Mouse (Mus musculus) midbrain, embryonic 15.5 days (tissue): ENCODE data around the gene Cd33. TPM values are rescaled to one million over a fixed set of nuclear protein-coding genes. Genes with fewer than 3 reads are reported as not detected.

ENCODE experiments used
- ATAC-seq: fragments of 200-750 bp; cut with Nextera tagmentation; replicated peaks from 2 replicates; pipeline ENCODE4 v1.8.0; 2017; ENCODE audit warnings: moderate TSS enrichment
- H3K27ac ChIP-seq: fragments of 300-500 bp; sonication (generic); 2 replicates; pipeline ENCODE4 v1.5.1; 2015; ENCODE audit warnings: mild to moderate bottlenecking, inconsistent platforms
- H3K27me3 ChIP-seq: fragments of 300-500 bp; sonication (generic); replicated peaks from 2 replicates; pipeline ENCODE4 v1.6.1; 2015; ENCODE audit warnings: inconsistent platforms
- H3K36me3 ChIP-seq: fragments of 300-500 bp; sonication (generic); replicated peaks from 2 replicates; pipeline ENCODE4 v1.6.1; 2015; ENCODE audit warnings: inconsistent platforms
- H3K4me1 ChIP-seq: fragments of 300-500 bp; sonication (generic); 2 replicates; pipeline ENCODE4 v1.6.1; 2015; ENCODE audit warnings: inconsistent platforms
- H3K4me2 ChIP-seq: fragments of 300-500 bp; sonication (generic); 2 replicates; pipeline ENCODE4 v1.6.1; 2015; ENCODE audit warnings: inconsistent platforms, mild to moderate bottlenecking, moderate library complexity
- H3K4me3 ChIP-seq: fragments of 300-500 bp; sonication (generic); 2 replicates; pipeline ENCODE4 v1.5.1; 2015; ENCODE audit warnings: mild to moderate bottlenecking, inconsistent platforms
- H3K9ac ChIP-seq: fragments of 300-500 bp; sonication (generic); 2 replicates; pipeline ENCODE4 v1.6.1; 2015; ENCODE audit warnings: mild to moderate bottlenecking, inconsistent platforms
- H3K9me3 ChIP-seq: fragments of 300-500 bp; sonication (generic); 2 replicates; pipeline ENCODE4 v1.6.1; 2016; ENCODE audit warnings: inconsistent platforms
- WGBS: fragments of 180-500 bp; shearing (Covaris S2); methylation state at CpG from one replicate; pipeline ENCODE4 v1.1.7; 2015; ENCODE audit warnings: mixed read lengths; 5-methylcytosine and 5-hydroxymethylcytosine counted together
- polyA plus RNA-seq: library from polyadenylated mRNA; unstranded; fragments of >200 nt; fragmentation: Nextera tagmentation; extraction: Ambion mirVana; gene quantifications from 2 replicates; pipeline ENCODE4 v1.2.1, GENCODE M21; 2015

Cd33 gene
- 0.41 and 0.95 TPM in 2 replicates for polyA plus RNA-seq

DNA sequence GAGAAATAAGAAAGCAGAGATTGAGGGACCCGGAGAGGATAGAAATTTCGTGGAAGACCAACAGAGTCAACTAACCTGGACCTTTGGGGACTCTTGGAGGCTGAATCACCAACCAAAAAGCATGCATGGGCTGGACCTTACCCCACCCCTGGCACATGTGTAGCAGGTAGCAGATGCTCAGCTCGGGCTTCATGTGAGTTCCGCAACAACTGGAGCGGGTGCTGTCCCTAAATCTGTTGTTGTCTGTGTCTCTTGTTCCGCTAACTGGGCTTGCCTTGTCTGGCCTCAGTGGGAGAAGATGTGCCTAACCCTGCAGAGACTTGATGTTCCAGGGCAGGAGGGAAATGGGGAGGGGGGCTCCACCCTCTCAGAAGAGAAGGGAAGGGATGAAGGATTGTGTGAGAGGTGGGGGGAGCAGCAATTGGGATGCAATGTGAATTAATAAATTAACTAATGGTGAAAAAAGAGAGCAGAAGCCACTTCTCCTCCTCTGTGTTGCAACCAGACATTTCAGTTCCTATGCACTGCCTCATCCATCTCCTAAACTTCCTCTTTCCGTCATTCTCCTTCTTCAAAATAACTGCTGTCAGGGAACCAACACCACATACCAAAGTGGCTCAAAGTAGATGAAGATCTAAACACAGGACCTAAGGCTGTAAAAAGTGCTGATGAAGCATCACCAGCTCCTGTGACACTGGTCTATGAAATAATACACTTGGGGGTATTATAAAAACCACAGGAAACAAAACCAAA is at the start of gene Cd33:
TSS of gene Cd33 (minus strand) at position 204 of the 753 bp plus-strand sequence.
- Histone ChIP-seq H3K36me3 (no peaks in the 10 kb centered on the region), H3K4me3 (no peak within 1 kb of the TSS), H3K9ac (no peak within 1 kb of the TSS), H3K4me2 (no peak within 1 kb of the TSS), H3K27me3 (no peaks in the 10 kb centered on the region), H3K9me3 (no peaks in the 10 kb centered on the region), H3K27ac (no peak within 1 kb of the TSS), H3K4me1 (no peaks in the 10 kb centered on the region)
- WGBS, result 81% methylated on average over 7 of the region's 7 CpGs
- ATAC-seq, result no peak

DNA sequence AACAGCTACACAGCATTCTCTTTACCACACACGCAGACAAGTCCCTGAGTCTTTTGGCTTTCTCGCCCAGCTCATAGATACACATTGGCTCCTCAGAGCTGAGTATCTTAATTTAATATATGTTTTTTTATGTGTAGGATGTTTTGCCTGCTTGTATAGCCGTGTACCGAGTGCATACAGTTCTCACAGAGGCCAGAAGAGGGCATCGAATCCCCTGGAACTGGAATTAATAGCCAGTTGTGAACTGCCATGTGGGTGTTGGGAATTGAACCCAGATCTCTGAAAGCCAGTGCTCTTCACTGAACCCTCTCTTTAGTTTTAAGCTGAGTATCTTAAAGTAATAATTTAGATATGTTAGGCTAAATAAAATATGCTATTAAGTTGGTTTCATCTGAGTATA is 40.6 kb upstream of the Cd33 start:
- Histone ChIP-seq H3K27ac (no peak overlapping the region), H3K9me3 (no peaks in the 10 kb centered on the region), H3K36me3 (peaks cover 57% of the 10 kb centered on the region), H3K9ac (no peak overlapping the region), H3K4me1 (peaks cover 22% of the 10 kb centered on the region), H3K27me3 (no peaks in the 10 kb centered on the region), H3K4me2 (no peak overlapping the region), H3K4me3 (no peak overlapping the region)
- 89% methylated on average over 5 of the region's 5 CpGs for WGBS
- no peak for ATAC-seq

DNA sequence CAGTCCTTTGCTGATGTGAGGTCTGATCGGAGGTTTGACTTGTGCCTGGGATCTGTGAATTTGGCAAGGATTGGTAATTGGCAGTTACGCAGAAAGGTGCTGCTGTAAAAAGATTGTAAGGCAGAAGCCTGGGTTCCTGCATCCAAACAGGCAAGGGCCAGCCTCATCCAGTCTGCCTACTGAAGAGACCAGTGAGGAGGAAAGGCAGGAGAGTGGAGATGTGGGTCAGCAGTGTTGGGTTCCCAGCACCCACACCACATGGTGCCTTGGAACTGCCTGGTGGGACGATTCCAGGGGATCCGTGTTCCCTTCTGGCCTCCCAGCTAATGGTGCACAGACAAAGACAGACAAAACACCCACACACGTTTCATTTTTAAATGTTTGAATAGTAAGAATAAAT is 36.3 kb upstream of the Cd33 start:
- Histone ChIP-seq H3K4me3 (peak overlapping the region; percentile 68), H3K27me3 (no peaks in the 10 kb centered on the region), H3K36me3 (peaks cover 18% of the 10 kb centered on the region), H3K4me1 (peaks cover 27% of the 10 kb centered on the region), H3K9me3 (no peaks in the 10 kb centered on the region), H3K4me2 (peak overlapping the region; percentile 69), H3K27ac (0 out of 2 replicates have a peak overlapping the region, but pooled peaks have one; percentile 89), H3K9ac (peak overlapping the region; percentile 76)
- ATAC-seq, result no peak
- 75% methylated on average over 5 of the region's 5 CpGs for WGBS

DNA sequence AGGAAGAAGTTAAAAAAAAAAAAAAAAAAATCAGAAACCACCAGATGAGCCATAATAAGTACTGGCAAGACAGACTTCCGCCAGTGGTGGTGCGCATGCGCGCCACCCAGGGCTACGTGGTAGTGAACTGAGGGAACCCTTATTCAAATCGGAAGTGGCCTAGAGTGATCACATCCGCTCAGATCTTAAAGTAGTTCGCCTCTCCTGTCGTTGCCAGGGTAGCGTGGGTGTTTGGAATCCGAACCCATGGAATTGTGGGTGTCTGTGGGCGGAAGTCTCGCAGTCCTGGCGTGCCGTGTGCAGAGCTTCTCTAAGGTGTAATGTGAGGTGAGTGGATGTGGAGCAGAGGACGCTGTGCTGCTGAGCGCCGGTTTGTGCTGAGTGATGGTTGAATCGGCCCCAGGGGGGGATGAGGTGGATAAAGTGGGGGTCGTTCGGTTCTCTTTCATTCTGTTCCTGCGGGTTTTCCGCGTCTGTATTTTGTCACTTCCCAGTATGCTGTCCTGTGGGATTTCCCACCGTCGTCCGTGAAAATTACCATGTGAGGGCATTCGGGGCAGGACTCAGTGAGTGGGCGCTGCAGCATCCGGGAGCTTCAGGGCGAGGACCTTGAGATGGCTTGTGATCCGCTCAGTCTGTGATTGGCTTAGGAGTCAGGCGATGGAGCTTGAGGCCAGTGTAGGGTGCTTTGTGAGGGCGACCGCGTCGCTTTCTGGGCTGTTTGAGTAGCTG is 35.4 kb upstream of the Cd33 start, which contains the start of gene Zfp719:
TSS of gene Zfp719 (plus strand) at position 171 of the 732 bp plus-strand sequence.
- ATAC-seq, result peak; percentile 99

DNA sequence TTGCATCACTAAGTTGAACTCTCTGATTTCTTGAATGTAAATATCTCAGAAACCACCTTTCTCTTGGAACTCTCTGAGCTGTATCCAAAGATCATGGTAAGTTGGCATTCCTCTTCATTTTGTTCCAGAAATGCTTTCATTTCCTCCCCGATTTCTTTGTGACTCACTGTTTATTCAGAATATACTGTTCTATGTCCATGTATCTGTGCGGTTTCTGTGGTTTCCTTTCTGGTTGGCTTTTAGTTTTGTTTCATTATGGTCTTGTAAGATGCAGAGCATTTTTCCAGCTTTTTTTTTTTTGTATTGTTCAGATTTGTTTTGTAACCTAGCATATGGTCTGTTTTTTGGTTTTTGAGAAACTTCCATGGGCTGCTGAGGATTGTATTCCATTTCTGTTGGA is 27.0 kb upstream of the Cd33 start:
- ATAC-seq, result no peak
- 98% methylated on average over 2 of the region's 2 CpGs for whole genome bisulfite sequencing
- no peak overlapping the region for H3K4me3 ChIP-seq
- no peaks in the 10 kb centered on the region for H3K27me3 ChIP-seq
- H3K27ac ChIP-seq, result no peak overlapping the region
- H3K36me3 ChIP-seq, result peaks cover 67% of the 10 kb centered on the region
- no peaks in the 10 kb centered on the region for H3K4me1 ChIP-seq
- H3K9me3 ChIP-seq, result no peaks in the 10 kb centered on the region
- H3K4me2 ChIP-seq, result no peak overlapping the region
- no peak overlapping the region for H3K9ac ChIP-seq

More for the DNA sequence above, 35.4 kb upstream of the Cd33 start, which contains the start of gene Zfp719:
- Histone ChIP-seq H3K9ac (peak within 1 kb of the TSS; percentile 76), H3K4me1 (peaks cover 27% of the 10 kb centered on the region), H3K27me3 (no peaks in the 10 kb centered on the region), H3K4me3 (peak within 1 kb of the TSS; percentile 68), H3K36me3 (peaks cover 15% of the 10 kb centered on the region), H3K27ac (peak within 1 kb of the TSS; percentile 89), H3K4me2 (peak within 1 kb of the TSS; percentile 69), H3K9me3 (no peaks in the 10 kb centered on the region)
- under 1% methylated on average over 37 of the region's 37 CpGs for WGBS

DNA sequence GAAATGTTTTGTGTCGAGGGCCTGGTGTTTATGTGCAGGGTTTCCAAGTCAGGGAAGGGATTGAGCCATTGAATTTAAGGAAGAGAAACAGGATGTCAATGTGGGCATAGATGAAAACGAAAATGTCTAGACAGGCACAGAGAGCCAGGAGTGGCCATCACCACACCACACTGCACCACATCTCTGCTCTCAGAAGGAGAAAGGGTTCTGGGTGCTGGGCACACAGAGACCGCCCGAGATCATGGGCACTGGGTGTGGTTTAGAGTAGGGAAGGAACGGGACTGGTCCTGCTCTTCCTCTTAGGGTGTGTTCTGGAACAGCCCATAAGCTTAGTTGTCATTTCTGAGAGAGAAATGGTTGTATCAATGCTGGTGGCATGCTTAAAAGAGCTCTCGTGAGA is 19.1 kb upstream of the Cd33 start:
- ATAC-seq, result no peak
- Histone ChIP-seq H3K9ac (peak overlapping the region; percentile 53), H3K4me3 (peak overlapping the region; percentile 58), H3K27me3 (no peaks in the 10 kb centered on the region), H3K9me3 (no peaks in the 10 kb centered on the region), H3K4me2 (peak overlapping the region; percentile 63), H3K27ac (peak overlapping the region; percentile 83), H3K36me3 (peaks cover 22% of the 10 kb centered on the region), H3K4me1 (peaks cover 19% of the 10 kb centered on the region)
- WGBS, result 51% methylated on average over 6 of the region's 6 CpGs

DNA sequence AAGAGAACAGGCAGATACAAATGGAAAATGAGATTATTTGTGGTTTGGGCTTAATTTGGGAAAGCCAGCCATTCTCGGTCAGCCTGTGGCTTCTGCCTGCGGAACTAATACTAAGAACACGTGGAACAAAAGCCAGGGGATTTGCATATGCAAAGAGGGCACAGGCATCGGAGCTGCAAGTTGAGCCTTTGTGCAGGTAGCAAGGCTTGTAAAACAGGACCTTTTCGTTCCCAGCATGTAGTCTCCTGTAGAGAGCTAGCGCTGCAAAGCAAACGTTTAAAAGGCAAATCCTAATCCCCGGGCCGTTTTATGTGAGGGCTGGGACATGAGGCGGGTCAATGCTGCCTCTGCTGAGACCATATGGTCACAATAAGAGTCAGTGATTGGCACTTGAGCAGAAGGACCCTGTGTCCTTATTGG is 18.4 kb upstream of the Cd33 start:
- Histone ChIP-seq H3K27ac (peak overlapping the region; percentile 83), H3K36me3 (peaks cover 16% of the 10 kb centered on the region), H3K4me2 (peak overlapping the region; percentile 63), H3K27me3 (no peaks in the 10 kb centered on the region), H3K4me1 (peaks cover 19% of the 10 kb centered on the region), H3K9me3 (no peaks in the 10 kb centered on the region), H3K9ac (peak overlapping the region; percentile 53), H3K4me3 (peak overlapping the region; percentile 58)
- peak; percentile 46 for ATAC-seq
- WGBS, result under 1% methylated on average over 10 of the region's 10 CpGs

DNA sequence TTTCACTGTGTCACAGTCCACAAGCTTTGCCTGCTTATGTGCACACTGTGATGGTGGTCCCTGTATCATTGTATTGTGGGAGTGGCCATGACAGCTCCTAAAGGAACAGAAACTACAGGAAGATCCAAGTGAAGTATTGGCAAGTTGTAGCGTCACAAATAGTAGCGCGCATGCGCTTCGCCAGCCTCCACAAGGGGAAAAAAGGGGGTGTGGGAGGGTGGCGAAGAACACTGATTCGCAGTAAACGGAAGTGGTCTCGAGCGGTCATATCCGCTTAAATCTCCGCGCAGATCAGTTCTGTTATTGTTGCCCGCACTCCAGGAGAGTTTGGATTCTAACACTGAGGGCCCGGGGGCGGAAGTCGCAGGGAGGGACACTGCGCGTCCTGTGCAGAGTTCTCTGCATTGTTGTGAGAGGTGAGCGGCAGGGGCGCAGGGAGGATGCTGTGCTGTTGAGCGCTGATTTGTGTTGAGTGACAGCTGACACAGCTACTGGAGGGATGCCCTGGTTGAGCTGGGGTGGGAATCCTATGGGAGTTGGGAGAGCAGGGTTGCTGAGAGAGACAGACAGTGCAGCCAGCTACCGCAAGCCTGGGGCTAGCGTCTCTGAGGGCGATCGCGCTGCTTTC is 17.9 kb upstream of the Cd33 start, which contains the start of gene Zfp658:
TSS of gene Zfp658 (plus strand) at position 251 of the 628 bp plus-strand sequence.
- peak; percentile 95 for ATAC-seq
- Histone ChIP-seq H3K36me3 (peaks cover 10% of the 10 kb centered on the region), H3K9ac (peak within 1 kb of the TSS; percentile 53), H3K4me2 (peak within 1 kb of the TSS; percentile 63), H3K4me3 (peak within 1 kb of the TSS; percentile 58), H3K27ac (peak within 1 kb of the TSS; percentile 83), H3K9me3 (no peaks in the 10 kb centered on the region), H3K27me3 (no peaks in the 10 kb centered on the region), H3K4me1 (peaks cover 19% of the 10 kb centered on the region)
- WGBS, result under 1% methylated on average over 27 of the region's 27 CpGs

DNA sequence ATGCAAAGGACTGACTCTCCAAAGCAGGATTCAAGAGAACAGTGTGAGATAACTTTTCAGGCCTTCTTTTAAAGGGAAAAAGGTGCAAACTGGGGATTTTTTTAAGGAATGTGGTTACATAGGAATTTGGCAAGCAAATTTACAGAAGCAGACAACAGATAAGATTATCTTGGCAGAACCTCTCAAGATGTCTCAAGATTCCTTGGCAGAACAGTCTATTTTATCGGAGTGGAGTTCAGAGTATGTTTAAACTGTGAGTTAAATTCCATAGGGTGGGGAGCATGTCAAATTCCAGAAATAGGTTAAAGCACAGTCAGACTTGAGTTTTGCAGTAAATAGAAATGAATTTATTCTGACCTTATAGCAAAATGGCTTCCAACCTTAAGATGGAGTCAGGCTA is 12.7 kb upstream of the Cd33 start:
- no peak for ATAC-seq
- H3K9ac ChIP-seq, result no peak overlapping the region
- H3K4me3 ChIP-seq, result no peak overlapping the region
- no peaks in the 10 kb centered on the region for H3K27me3 ChIP-seq
- WGBS, result 95% methylated on average over 1 of the region's 1 CpGs
- no peaks in the 10 kb centered on the region for H3K9me3 ChIP-seq
- H3K4me1 ChIP-seq, result no peaks in the 10 kb centered on the region
- no peak overlapping the region for H3K27ac ChIP-seq
- H3K36me3 ChIP-seq, result no peaks in the 10 kb centered on the region
- no peak overlapping the region for H3K4me2 ChIP-seq

DNA sequence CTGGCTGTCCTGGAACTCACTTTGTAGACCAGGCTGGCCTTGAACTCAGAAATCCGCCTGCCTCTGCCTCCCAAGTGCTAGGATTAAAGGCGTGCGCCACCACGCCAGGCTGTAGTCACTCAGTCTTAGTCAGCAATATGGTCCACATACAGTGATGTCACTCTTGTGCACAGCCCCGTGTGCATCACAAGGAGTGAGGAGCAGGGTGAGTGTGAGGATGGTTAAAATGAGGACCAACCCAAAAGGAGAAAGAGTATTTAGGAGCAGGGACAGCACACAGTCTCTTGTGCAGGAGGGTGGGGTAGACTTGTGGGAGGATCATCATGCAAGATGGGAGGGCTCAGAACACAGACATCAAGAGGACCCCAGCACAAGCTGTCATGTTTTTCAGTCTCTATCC is 11.1 kb upstream of the Cd33 start:
- H3K27ac ChIP-seq, result no peak overlapping the region
- ATAC-seq, result no peak
- no peak overlapping the region for H3K9ac ChIP-seq
- no peak overlapping the region for H3K4me3 ChIP-seq
- WGBS, result 89% methylated on average over 5 of the region's 5 CpGs
- no peaks in the 10 kb centered on the region for H3K9me3 ChIP-seq
- no peak overlapping the region for H3K4me2 ChIP-seq
- H3K36me3 ChIP-seq, result no peaks in the 10 kb centered on the region
- H3K27me3 ChIP-seq, result no peaks in the 10 kb centered on the region
- H3K4me1 ChIP-seq, result no peaks in the 10 kb centered on the region

DNA sequence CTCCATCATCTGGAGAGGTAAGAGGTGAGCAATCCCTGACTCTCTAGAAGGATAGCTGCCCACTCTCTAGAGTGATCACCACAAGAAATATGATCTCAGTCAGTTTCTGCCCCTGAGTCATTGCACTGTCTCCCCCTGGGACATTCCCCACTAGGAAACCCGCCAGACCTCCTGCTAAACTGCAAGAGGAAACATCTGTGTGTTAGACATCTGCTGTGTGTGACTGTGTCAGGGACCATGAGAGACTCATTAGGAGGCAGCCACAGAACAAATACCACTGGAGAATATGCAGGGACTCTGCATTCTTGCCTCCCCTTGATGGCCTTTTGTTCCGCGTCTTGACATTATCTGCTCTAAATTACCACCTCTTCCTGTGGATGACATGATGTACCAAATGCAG is 10.3 kb upstream of the Cd33 start:
- no peak for ATAC-seq
- WGBS, result 64% methylated on average over 3 of the region's 3 CpGs

DNA sequence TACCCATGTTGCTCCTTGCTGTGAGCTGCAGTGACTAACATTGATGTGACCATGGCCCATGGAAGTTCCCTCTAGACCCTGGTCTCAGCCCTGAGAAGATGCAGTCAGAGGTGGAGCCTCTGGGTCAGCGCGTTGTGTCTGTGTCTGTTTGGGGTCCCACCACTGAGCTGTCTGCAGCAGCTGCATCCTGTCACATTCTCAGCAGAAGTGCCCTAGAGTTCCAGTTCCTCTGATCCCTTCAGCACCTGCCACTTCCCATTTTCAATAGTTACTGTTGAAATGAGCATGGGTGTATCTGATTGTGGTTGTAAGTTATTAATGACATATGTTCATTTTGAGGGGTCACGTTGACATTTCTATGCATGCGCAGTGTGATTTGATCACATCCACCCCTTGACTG is 8.9 kb upstream of the Cd33 start:
- Histone ChIP-seq H3K4me1 (no peaks in the 10 kb centered on the region), H3K9me3 (no peaks in the 10 kb centered on the region), H3K36me3 (no peaks in the 10 kb centered on the region), H3K27me3 (no peaks in the 10 kb centered on the region), H3K27ac (no peak overlapping the region), H3K4me2 (no peak overlapping the region), H3K9ac (no peak overlapping the region), H3K4me3 (no peak overlapping the region)
- 85% methylated on average over 4 of the region's 4 CpGs for WGBS
- ATAC-seq, result no peak

More for the DNA sequence above, 10.3 kb upstream of the Cd33 start:
- Histone ChIP-seq H3K9ac (no peak overlapping the region), H3K4me1 (no peaks in the 10 kb centered on the region), H3K4me2 (no peak overlapping the region), H3K27me3 (no peaks in the 10 kb centered on the region), H3K27ac (no peak overlapping the region), H3K4me3 (no peak overlapping the region), H3K9me3 (no peaks in the 10 kb centered on the region), H3K36me3 (no peaks in the 10 kb centered on the region)
